Mouse (Mus musculus) small intestine, adult 2 months (tissue): Measurements from ENCODE around the gene Sept3. TPM values are rescaled to one million over a fixed set of nuclear protein-coding genes. Genes with fewer than 3 reads are reported as not detected.

Experiments used
- H3K27ac ChIP-seq: fragments of 200-500 bp; 2 replicates; pipeline ENCODE4 v1.5.1; 2012; ENCODE audit warnings: low read depth, low read length, control low read depth, inconsistent platforms; ENCODE audit not compliant: insufficient read depth
- H3K27me3 ChIP-seq: fragments of 200-500 bp; 2 replicates; pipeline ENCODE4 v1.6.1; 2012; ENCODE audit warnings: mild to moderate bottlenecking, moderate library complexity, low read length, inconsistent platforms; ENCODE audit not compliant: control insufficient read depth, insufficient read depth
- H3K36me3 ChIP-seq: fragments of 200-500 bp; 2 replicates; pipeline ENCODE4 v1.6.1; 2012; ENCODE audit warnings: mild to moderate bottlenecking, low read length, control low read depth, inconsistent platforms; ENCODE audit not compliant: control insufficient read depth, insufficient read depth
- H3K4me1 ChIP-seq: fragments of 200-500 bp; 2 replicates; pipeline ENCODE4 v1.6.1; 2012; ENCODE audit warnings: low read length, inconsistent platforms, mixed read lengths; ENCODE audit not compliant: control insufficient read depth, insufficient read depth, insufficient read length
- H3K4me3 ChIP-seq: fragments of 200-500 bp; 2 replicates; pipeline ENCODE4 v1.5.1; 2012; ENCODE audit warnings: low read depth, mild to moderate bottlenecking, control low read depth, inconsistent platforms, low read length, moderate library complexity
- CTCF ChIP-seq: fragments of 200-500 bp; IDR thresholded peaks from 2 replicates; pipeline ENCODE4 v1.5.1; 2012; ENCODE audit warnings: low read depth, mild to moderate bottlenecking, control low read depth, inconsistent platforms, low read length, moderate library complexity, mixed read lengths; ENCODE audit not compliant: insufficient replicate concordance, insufficient read length; ENCODE audit errors: extremely low read depth
- POLR2A ChIP-seq: fragments of 200-500 bp; IDR thresholded peaks from 2 replicates; pipeline ENCODE4 v1.6.1; 2012; ENCODE audit warnings: low read depth, mild to moderate bottlenecking, control low read depth, inconsistent platforms, low read length, moderate library complexity
- WGBS: fragments of 180-500 bp; shearing (Covaris S2); methylation state at CpG from one replicate; pipeline ENCODE4 v1.1.7; 2018; 5-methylcytosine and 5-hydroxymethylcytosine counted together
- polyA plus RNA-seq: library from polyadenylated mRNA; depleted of rRNA; stranded (reverse); fragments of >200 nt; gene quantifications from 2 replicates; pipeline ENCODE4 v1.2.3, GENCODE M21; 2012; rRNA removed

Gene Sept3
- polyA plus RNA-seq = 0.24 and 0.52 TPM in 2 replicates

- no peak for TF ChIP-seq CTCF
- TF ChIP-seq POLR2A = no peak
- Histone ChIP-seq H3K27ac (no peak within 1 kb of the TSS), H3K27me3 (peaks cover 32% of the 10 kb centered on the region), H3K4me1 (peaks cover 2% of the 10 kb centered on the region), H3K36me3 (no peaks in the 10 kb centered on the region), H3K4me3 (peak within 1 kb of the TSS; percentile 45)
- WGBS = 36% methylated on average over 6 of the region's 6 CpGs
Measured at GRCm38 (mm10) chr15:82274593-82274926, at the start of gene Sept3. Gene Sept3, plus strand, starts transcription at chr15:82274893.

- no peak for TF ChIP-seq CTCF
- TF ChIP-seq POLR2A = no peak
- WGBS = 82% methylated on average over 5 of the region's 5 CpGs
- no peak overlapping the region for H3K27ac ChIP-seq
Measured at GRCm38 (mm10) chr15:82225769-82226168, 48.9 kb upstream of the Sept3 start.

GRCm38 (mm10) chr15:82229542-82230045, 45.1 kb upstream of the Sept3 start:
- 45% methylated on average over 11 of the region's 11 CpGs for WGBS
- H3K4me1 ChIP-seq = no peaks in the 10 kb centered on the region; the same call in 1 of the 2 replicates
- no peak for TF ChIP-seq POLR2A
- no peak for TF ChIP-seq CTCF
- H3K27me3 ChIP-seq = peaks cover 6% of the 10 kb centered on the region
- no peak overlapping the region for H3K27ac ChIP-seq
- H3K4me3 ChIP-seq = no peak overlapping the region
- H3K36me3 ChIP-seq = no peaks in the 10 kb centered on the region

More at GRCm38 (mm10) chr15:82225769-82226168, 48.9 kb upstream of the Sept3 start:
- Histone ChIP-seq H3K27me3 (peaks cover 21% of the 10 kb centered on the region), H3K36me3 (no peaks in the 10 kb centered on the region), H3K4me3 (no peak overlapping the region), H3K4me1 (peaks cover 9% of the 10 kb centered on the region)

GRCm38 (mm10) chr15:82230098-82230611, 44.5 kb upstream of the Sept3 start:
- Histone ChIP-seq H3K36me3 (no peaks in the 10 kb centered on the region), H3K27me3 (peaks cover 4% of the 10 kb centered on the region), H3K4me1 (no peaks in the 10 kb centered on the region), H3K27ac (no peak overlapping the region), H3K4me3 (no peak overlapping the region)
- TF ChIP-seq POLR2A (no peak), CTCF (no peak)
- WGBS = 75% methylated on average over 6 of the region's 6 CpGs

- Histone ChIP-seq H3K4me1 (no peaks in the 10 kb centered on the region), H3K36me3 (no peaks in the 10 kb centered on the region), H3K4me3 (no peak overlapping the region), H3K27ac (no peak overlapping the region), H3K27me3 (no peaks in the 10 kb centered on the region)
- TF ChIP-seq CTCF = no peak
- no peak for TF ChIP-seq POLR2A
- WGBS = 51% methylated on average over 4 of the region's 4 CpGs
Measured at GRCm38 (mm10) chr15:82231100-82231499, 43.6 kb upstream of the Sept3 start.

GRCm38 (mm10) chr15:82231591-82232378, 42.9 kb upstream of the Sept3 start:
- 66% methylated on average over 11 of the region's 11 CpGs for WGBS
- TF ChIP-seq POLR2A (no peak), CTCF (no peak)
- Histone ChIP-seq H3K27ac (no peak overlapping the region), H3K27me3 (no peaks in the 10 kb centered on the region), H3K36me3 (no peaks in the 10 kb centered on the region), H3K4me1 (no peaks in the 10 kb centered on the region), H3K4me3 (no peak overlapping the region)

GRCm38 (mm10) chr15:82232651-82233050, 42.0 kb upstream of the Sept3 start:
- H3K27ac ChIP-seq = no peak overlapping the region
- no peak overlapping the region for H3K4me3 ChIP-seq
- WGBS = 85% methylated on average over 4 of the region's 4 CpGs
- no peaks in the 10 kb centered on the region for H3K36me3 ChIP-seq
- no peak for TF ChIP-seq POLR2A
- H3K27me3 ChIP-seq = no peaks in the 10 kb centered on the region
- no peaks in the 10 kb centered on the region for H3K4me1 ChIP-seq
